Mouse (Mus musculus) myocyte (in vitro differentiated cells): ENCODE data around the gene Akap13.

Experiments
- MAX ChIP-seq: IDR thresholded peaks from one replicate; pipeline ENCODE4 v1.6.1; 2011; ENCODE audit warnings: low read depth, mild to moderate bottlenecking, control low read depth
- POLR2A ChIP-seq: IDR thresholded peaks from one replicate; pipeline ENCODE4 v1.6.1; 2011; ENCODE audit warnings: low read depth, mild to moderate bottlenecking, control low read depth, moderate library complexity; ENCODE audit not compliant: insufficient read length
- TCF3 ChIP-seq: IDR thresholded peaks from one replicate; pipeline ENCODE4 v1.6.1; 2011; ENCODE audit warnings: low read depth, control low read depth; ENCODE audit not compliant: insufficient read length

DNA sequence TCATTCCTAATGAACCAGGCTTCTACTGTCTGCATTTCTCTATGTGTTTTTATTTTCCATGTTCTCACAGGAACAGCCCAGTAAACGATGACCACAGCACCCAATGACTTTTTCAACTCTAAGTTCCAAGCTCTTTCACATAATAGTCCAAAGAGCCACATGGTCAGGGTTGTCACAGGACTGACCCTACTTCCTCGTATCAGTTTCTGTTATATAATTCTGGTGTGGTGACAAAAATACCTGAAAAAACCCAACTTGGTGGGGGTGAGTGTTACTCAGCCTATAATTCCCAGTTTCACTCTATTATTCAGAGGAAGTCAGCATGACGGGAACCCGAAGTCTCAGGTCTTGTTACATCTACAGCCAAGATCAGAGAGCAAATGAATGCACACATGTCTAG is 45.5 kb downstream of the Akap13 start:
- TF ChIP-seq MAX (no peak), TCF3 (no peak), POLR2A (no peak)
